Mouse (Mus musculus) heart, adult 2 months (tissue): ENCODE data around the gene Mapk12.

Experiments used
- CTCF ChIP-seq: fragments of 200-600 bp; IDR thresholded peaks from 2 replicates; pipeline ENCODE4 v1.8.1; 2022; ENCODE audit warnings: antibody characterized with exemption, mild to moderate bottlenecking, moderate library complexity
- EP300 ChIP-seq: fragments of 200-500 bp; IDR thresholded peaks from 2 replicates; pipeline ENCODE4 v1.6.1; 2011; ENCODE audit warnings: low read depth, low read length, control low read depth; ENCODE audit not compliant: insufficient read depth
- POLR2A ChIP-seq: fragments of 200-500 bp; IDR thresholded peaks from 2 replicates; pipeline ENCODE4 v1.6.1; 2011; ENCODE audit warnings: mild to moderate bottlenecking, low read depth, low read length, control low read depth; ENCODE audit not compliant: insufficient read depth

GRCm38 (mm10) chr15:89158516-89158915 is 18.0 kb upstream of the Mapk12 start:
- TF ChIP-seq CTCF (no peak), POLR2A (no peak), EP300 (no peak)
